8 mouse cellular contexts compared by ENCODE assay signal in the genomic region with DNA sequence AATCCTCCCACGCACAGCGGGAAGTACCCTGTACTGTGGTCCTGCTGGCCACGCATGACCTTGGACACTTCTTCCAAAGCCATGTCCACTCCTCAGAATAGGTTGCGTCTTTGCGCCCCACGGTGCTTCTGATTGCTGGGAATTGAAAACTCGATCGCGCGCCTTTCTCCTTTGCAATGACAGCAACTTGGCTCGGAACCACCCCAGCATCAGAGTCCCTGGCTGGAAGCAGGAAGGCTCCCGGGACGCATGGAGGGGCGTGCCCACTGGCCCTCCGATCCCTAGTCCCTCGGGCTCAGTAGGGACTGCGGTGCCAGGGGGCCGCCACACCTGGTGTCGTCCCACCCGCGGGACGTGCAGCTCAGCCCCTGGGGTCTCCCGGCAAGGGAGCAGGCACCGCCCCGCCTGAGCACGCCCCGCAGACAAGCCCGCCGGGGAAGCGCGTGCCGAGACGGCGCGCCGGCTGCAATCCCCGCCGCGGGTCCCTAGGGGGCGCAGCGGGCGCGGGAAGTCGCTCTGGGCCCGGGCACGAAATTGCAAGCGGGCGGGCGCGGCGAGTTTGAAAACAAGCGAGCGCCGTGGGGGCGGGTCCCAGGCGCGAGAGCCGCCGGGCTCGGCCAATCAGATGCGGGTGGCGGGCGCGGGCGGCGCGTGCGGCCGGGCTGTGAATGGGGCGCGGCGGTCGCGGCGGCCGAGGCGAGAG. TPM values are rescaled to one million over a fixed set of nuclear protein-coding genes. Genes with fewer than 3 reads are reported as not detected.
DNase-seq lines count a peak whose midpoint lies in the region; ATAC-seq and TF ChIP-seq lines count a peak whose summit lies in the region.

TSS of gene Sdk1 (plus strand) at position 650 of the 703 bp plus-strand sequence.

- TF ChIP-seq POLR2A in cerebellum, adult 2 months (IDR thresholded peaks at IDR 0.05; ENCODE audit: borderline replicate concordance, insufficient read depth, low read length), result no peak
- no peak for TF ChIP-seq POLR2A in lung, adult 2 months (IDR thresholded peaks at IDR 0.05; ENCODE audit: borderline replicate concordance, extremely low read depth, low read depth, low read length)
- TF ChIP-seq POLR2A in olfactory bulb, adult 2 months (IDR thresholded peaks at IDR 0.05; ENCODE audit: insufficient read depth, low read depth, low read length), result no peak

- no peak within 1 kb of the TSS for H3K27ac ChIP-seq in cerebellum, adult 2 months (ENCODE audit: insufficient read depth, low read length)
- H3K27ac ChIP-seq in layer of hippocampus, adult 2 months, result no peak within 1 kb of the TSS
- H3K27ac ChIP-seq in olfactory bulb, adult 2 months (ENCODE audit: insufficient read depth, low read depth, low read length), result no peak within 1 kb of the TSS

- no peak for ATAC-seq in G1E (ENCODE audit: extremely low read depth, insufficient number of reproducible peaks, low FRiP score, poor library complexity, severe bottlenecking)
- ATAC-seq in frontal cortex, adult (ENCODE audit: low TSS enrichment), result peak; percentile 97

- 1% methylated on average over 70 of the region's 77 CpGs for WGBS in cerebellum, adult 2 months
- WGBS in lung, adult 2 months, result under 1% methylated on average over 72 of the region's 77 CpGs
- WGBS in olfactory bulb, adult 2 months, result under 1% methylated on average over 77 of the region's 77 CpGs

- DNase-seq in G1E (ENCODE audit: low spot score), result no peak
- peak; percentile 92 to 93 for DNase-seq in cerebellum, adult 2 months
- peak; percentile 98 for DNase-seq in heart, postnatal 4 days
- DNase-seq in layer of hippocampus, adult 2 months (ENCODE audit: low spot score in 2 of 2), result peak; percentile 89 to 94
- peak; percentile 87 for DNase-seq in lung, adult 2 months
- peak; percentile 96 for DNase-seq in testis, postnatal 14 days (ENCODE audit: low spot score)

- peak within 1 kb of the TSS; percentile 16; the same call in 1 of the 2 replicates for H3K4me3 ChIP-seq in G1E (ENCODE audit: low read depth, low read length)
- H3K4me3 ChIP-seq in cerebellum, adult 2 months (replicated peaks; ENCODE audit: insufficient read depth, low read depth, low read length), result peak within 1 kb of the TSS; percentile 64
- H3K4me3 ChIP-seq in layer of hippocampus, adult 2 months, result peak within 1 kb of the TSS; percentile 65
- peak within 1 kb of the TSS; percentile 54 for H3K4me3 ChIP-seq in lung, adult 2 months (replicated peaks; ENCODE audit: extremely low read depth, low read depth, low read length)
- H3K4me3 ChIP-seq in olfactory bulb, adult 2 months (ENCODE audit: insufficient read depth, low read depth, low read length), result peak within 1 kb of the TSS; percentile 76

- H3K27me3 ChIP-seq in G1E (ENCODE audit: insufficient read depth, low read length), result no peaks in the 10 kb centered on the region
- peaks cover 4% of the 10 kb centered on the region; the same call in 1 of the 2 replicates for H3K27me3 ChIP-seq in cerebellum, adult 2 months (ENCODE audit: control insufficient read depth, insufficient read depth, low read length)

- TF ChIP-seq CTCF in G1E (IDR thresholded peaks at IDR 0.05; ENCODE audit: low read depth, low read length), result no peak
- TF ChIP-seq CTCF in cerebellum, adult 2 months (IDR thresholded peaks at IDR 0.05; ENCODE audit: borderline replicate concordance, insufficient read depth, low read depth, low read length), result peak; percentile 60
- peak; percentile 91 for TF ChIP-seq CTCF in layer of hippocampus, adult 2 months (conservative IDR thresholded peaks at IDR 0.05)
- TF ChIP-seq CTCF in lung, adult 2 months (IDR thresholded peaks at IDR 0.05; ENCODE audit: insufficient read depth, low read length), result peak; percentile 20; the same call in 1 of the 2 replicates
- peak; percentile 95 for TF ChIP-seq CTCF in olfactory bulb, adult 2 months (IDR thresholded peaks at IDR 0.05; ENCODE audit: insufficient read depth, low read depth, low read length)

- H3K9me3 ChIP-seq in G1E (replicated peaks), result peaks cover 59% of the 10 kb centered on the region

- no peaks in the 10 kb centered on the region for H3K36me3 ChIP-seq in G1E (replicated peaks)

- no peaks in the 10 kb centered on the region for H3K4me1 ChIP-seq in G1E (ENCODE audit: insufficient read depth, low read depth, low read length)
- peaks cover 3% of the 10 kb centered on the region for H3K4me1 ChIP-seq in cerebellum, adult 2 months (ENCODE audit: control insufficient read depth, insufficient read depth, low read length)
- peaks cover 3% of the 10 kb centered on the region for H3K4me1 ChIP-seq in lung, adult 2 months (ENCODE audit: control insufficient read depth, insufficient read depth, low read length)
- H3K4me1 ChIP-seq in olfactory bulb, adult 2 months (ENCODE audit: control insufficient read depth, insufficient read depth, low read length), result peaks cover 16% of the 10 kb centered on the region

RNA-seq across cellular contexts. Expression of gene Sdk1, which starts in this region (rescaled TPM):
- total RNA-seq in G1E (2014; fragmentation: Nextera tagmentation) (not detected in 2 replicates), G1E (2017) (0.27 TPM in 1 of 2 replicates, not detected in the other)
- not detected in 2 replicates for polyA plus RNA-seq in G1E (2012)
- 1.5 and 1.6 TPM in 2 replicates for polyA plus RNA-seq in cerebellum, adult 2 months (2012; rRNA removed)
- 10 to 100 TPM; 14.1 to 16.1 TPM for total RNA-seq in heart, postnatal 4 days (2021)
- 1 to 10 TPM; 6.3 to 8.9 TPM for total RNA-seq in layer of hippocampus, adult 2 months (2021)
- polyA plus RNA-seq in lung, adult 2 months (2012; rRNA removed), result 1.8 TPM in 2 replicates
- not detected in 2 replicates for polyA plus RNA-seq in olfactory bulb, adult 2 months (2012; ENCODE audit: insufficient read depth, insufficient read length, low replicate concordance, missing spikeins)

Comparison
In these comparisons a context has a peak if more than half of its experiments do, and no peak if none do; other contexts are left out.
1. RNA of gene Sdk1 (total RNA-seq): 14.1 to 16.1 TPM in heart, postnatal 4 days and 6.3 to 8.9 TPM in layer of hippocampus, adult 2 months; 0.27 TPM in G1E; every median in the first group is over 4 times any median in the second.
2. H3K4me3 ChIP-seq: peak in every context shown above with its lines; median percentile 76 in olfactory bulb, adult 2 months; 65 in layer of hippocampus, adult 2 months; 64 in cerebellum, adult 2 months; 54 in lung, adult 2 months; 16 in G1E.